Mouse (Mus musculus): ENCODE measurements at regions not wholly inside any gene's neighbourhood (a gene's known extent, or its start where the extent isn't known, plus 50 kb on each side); places are given as distances from the start of the nearest gene placed in this dataset.

GRCm38 (mm10) chr9:41834487-41835404, 289.4 kb downstream of the Sorl1 start:
- DNase-seq (ENCODE audit: low spot score in 2 of 2), result no peak

GRCm38 (mm10) chr9:41833408-41833807, 290.7 kb downstream of the Sorl1 start:
- DNase-seq (ENCODE audit: low spot score in 2 of 2), result no peak

DNA sequence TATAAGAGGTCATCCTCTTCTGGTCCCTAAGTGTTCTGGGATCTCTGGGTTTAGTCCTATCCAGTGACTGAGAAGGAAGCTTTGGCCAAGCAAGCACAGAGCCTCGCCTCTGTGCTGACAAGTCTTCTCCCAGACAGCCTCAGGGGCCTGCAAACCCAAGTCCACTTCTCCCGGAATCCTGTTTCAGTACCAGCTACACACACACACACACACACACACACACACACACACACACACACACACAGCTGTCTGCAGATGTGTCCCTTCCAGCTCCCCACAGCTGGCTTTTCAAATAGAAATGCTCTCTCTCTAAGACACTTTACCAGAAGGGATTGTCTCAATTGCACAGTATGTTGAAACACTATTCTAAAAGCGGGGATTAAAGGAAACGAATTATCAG, 296.7 kb downstream of the Sorl1 start:
- no peak for DNase-seq (ENCODE audit: low spot score in 2 of 2)

GRCm38 (mm10) chr9:41821401-41821800, 302.7 kb downstream of the Sorl1 start:
- no peak for DNase-seq (ENCODE audit: low spot score in 2 of 2)

DNA sequence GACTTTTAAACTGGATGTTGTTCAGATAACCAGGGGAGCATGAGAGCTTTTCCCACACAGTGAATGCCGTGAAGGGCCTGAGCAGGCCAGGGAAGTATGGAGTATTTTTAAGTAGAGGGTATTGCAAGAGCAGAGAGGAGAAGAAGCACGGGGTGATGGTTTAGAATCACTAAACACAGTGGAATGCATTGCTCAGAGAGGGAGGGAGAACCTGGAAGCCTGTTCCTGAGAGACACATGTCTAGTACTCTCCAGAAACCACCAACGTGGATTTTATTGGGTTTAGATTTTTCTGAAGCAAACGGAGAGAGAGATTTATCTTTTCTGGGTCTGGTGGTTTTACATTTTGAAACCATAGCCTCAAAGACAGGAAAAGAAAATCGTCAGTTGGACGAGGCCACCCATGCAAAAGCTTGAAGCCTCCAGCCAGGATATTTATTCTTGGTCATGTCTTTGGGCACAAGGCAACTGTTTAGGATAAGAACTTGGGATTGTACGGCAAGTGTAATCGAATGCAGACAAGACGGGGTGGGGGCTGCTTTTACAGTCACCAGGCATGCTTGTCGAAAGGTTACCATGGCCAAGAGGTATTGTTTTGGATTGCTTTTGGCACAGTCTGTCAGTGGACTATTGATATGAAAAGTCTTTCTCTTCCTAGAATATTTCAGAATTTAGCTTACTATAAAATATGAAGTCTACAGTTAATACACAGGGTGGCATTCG, 306.2 kb downstream of the Sorl1 start:
- no peak for DNase-seq (ENCODE audit: low spot score in 2 of 2)

DNA sequence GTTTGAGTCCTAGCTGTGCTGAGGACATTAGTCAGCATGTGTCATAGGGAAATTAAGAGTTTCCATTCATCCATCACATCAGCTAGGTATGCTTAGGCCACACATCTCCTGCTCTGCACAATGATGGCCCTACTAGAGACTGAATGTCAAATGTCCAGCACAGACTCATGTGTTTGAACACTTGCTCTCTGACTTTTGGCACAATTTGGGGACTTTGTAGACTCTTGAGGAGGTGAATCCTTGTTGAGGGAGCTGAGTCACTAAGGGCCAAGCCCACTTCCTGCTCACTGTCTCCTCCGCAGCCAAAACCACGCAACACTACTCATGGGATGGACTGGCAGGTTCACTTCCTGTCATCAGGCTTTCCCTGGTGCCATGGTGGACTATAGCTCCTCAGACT, 308.2 kb downstream of the Sorl1 start:
- DNase-seq (ENCODE audit: low spot score in 2 of 2), result no peak

DNA sequence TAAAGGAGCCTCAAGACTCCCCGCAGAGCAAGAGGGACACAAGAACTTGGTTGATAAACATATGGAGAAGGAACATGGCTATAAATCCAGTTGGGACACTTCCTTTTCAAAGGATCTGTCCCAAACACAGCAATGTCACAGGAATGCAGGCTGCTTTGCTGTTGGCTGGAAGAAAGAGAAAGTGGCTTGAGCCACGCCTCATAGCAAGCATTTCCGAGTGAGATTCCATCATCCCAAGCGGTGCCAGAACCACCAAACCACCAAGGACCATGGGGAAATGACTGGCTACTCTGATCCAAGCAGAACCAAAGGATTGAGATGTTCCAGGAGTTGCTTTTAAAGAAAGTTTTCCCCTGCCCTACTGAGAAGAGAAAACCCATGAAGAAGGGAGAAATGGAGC, 314.8 kb downstream of the Sorl1 start:
- no peak for DNase-seq (ENCODE audit: low spot score in 2 of 2)

- no peak for DNase-seq (ENCODE audit: low spot score in 2 of 2)
Observed at GRCm38 (mm10) chr9:41808791-41809190, 315.3 kb downstream of the Sorl1 start.

DNA sequence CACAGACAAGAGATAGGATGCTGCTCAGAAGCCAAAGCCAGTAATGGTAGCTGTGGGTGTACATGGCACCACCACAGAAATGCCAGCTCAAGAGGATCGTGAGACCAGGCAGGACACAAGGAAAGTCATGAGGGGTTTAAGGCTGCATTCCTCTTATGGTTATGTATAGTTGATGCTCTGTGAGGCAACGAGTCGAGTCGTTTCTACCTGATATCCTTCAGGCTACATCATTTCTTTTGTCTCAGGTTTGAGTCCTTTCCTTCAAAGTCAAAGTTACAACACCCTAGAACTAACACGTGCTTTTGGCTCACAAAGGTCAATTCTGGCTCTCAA, 317.8 kb downstream of the Sorl1 start:
- no peak for DNase-seq (ENCODE audit: low spot score in 2 of 2)

GRCm38 (mm10) chr9:41805491-41806288, 318.4 kb downstream of the Sorl1 start:
- no peak for DNase-seq (ENCODE audit: low spot score in 2 of 2)

GRCm38 (mm10) chr9:41804711-41805331, 319.3 kb downstream of the Sorl1 start:
- no peak for DNase-seq (ENCODE audit: low spot score in 2 of 2)

DNA sequence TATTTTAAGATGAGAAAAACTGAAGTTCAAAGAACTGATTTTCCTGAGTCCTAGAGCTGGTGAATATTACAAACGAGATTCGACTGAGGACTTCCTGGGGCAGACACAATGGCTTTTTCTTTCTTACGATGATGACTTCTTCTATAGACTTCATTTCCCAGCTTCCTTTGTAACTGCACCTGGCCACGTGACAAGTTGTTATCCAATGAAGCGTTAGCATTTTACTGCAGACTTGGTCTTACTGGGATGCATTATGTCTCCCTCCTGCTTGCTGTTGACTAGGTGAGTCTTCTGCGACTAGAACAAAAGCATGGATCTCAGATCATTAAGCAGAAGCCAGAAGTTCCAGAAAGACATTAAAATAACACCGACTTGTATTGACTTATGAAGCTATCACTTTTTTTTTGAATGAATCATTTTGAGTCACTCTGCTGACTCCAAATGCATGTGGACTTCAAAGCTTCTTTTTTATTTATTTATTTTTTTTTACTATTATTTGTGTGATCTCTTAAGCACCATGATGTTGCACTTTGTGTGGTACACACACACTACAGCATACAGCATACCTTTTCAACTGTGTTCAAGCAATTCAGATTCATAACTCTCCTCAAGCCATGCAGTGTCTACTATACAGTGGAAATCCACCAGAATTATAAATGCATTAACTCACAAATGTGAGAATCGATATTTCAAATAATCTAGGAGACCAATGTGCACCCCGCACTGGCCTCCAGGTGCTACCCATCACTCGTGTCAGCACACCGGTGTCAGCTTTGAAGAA, 320.2 kb downstream of the Sorl1 start:
- DNase-seq (ENCODE audit: low spot score in 2 of 2), result peak in 1 of 2 experiments; percentile 43

DNA sequence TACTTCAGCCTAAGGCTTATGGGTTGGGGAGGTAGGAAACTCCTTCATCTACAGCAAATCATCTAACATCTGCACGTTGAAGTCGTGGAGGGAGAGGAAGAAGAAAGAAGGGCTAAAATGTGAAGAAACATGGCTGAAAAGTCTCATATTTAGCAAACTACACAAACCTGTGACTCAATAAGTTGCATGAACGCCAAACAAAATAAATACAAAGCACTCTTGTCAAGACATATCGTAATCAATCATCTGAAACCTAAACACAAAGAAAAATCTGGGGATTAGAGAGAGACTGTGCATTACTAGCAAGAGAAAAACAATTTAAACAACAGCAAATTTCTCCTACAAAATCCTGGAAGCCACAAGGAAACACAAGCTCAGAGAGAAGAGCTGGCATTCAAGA, 322.7 kb downstream of the Sorl1 start:
- no peak for DNase-seq (ENCODE audit: low spot score in 2 of 2)

DNA sequence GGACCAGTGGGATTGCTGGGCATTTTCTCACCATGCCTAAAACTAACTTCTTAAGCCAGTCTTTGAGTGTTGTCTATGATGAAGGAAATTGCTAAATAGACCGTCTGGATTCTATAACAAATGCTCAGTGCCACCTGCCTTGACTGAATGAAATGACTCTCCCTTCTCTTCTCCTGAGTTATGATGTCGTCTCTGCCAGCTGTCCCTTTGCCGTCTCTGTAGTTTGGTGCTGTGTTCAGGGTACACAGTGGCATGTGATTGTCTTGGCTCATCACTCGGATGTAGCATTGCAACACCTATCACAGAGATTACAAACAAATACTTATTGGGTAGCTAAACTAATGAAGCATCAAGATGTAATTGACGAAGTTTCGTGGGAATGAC, 331.3 kb downstream of the Sorl1 start:
- DNase-seq (ENCODE audit: low spot score in 2 of 2), result no peak

GRCm38 (mm10) chr9:41792173-41792829, 331.8 kb downstream of the Sorl1 start:
- DNase-seq (ENCODE audit: low spot score in 2 of 2), result no peak

DNA sequence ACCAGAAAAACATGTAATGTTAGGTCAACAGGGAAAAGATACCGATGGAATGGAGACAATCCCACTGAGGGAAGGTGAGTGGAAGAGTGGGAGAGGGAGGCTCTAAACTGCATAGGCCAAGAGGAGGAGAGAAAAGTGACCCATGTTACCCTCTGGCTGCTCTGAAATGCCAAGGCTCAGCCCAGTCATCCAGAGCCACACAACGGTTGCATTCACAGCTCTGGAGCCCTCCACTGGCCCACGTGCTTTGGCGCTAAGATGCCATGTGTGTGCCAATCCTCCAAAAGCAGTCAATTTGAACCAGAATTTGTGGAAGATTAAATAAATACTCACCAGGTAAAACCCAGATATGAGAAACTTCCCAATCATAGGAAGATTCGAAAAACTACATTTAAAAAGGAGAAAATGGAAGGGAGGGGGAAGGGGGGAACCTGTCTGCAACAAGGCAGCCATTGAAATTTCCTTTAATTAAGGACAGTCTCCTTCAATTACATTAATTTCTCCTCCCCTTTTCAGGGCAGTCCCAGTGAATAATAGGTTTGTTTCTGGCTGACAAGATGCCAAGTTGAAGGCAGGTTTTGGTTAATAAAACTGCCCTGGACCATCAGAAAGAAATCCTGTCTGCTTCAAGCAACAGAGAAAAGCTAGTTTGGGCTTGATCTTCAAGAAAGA, 332.5 kb downstream of the Sorl1 start:
- peak; percentile 17 to 68 for DNase-seq (ENCODE audit: low spot score in 2 of 2)

DNA sequence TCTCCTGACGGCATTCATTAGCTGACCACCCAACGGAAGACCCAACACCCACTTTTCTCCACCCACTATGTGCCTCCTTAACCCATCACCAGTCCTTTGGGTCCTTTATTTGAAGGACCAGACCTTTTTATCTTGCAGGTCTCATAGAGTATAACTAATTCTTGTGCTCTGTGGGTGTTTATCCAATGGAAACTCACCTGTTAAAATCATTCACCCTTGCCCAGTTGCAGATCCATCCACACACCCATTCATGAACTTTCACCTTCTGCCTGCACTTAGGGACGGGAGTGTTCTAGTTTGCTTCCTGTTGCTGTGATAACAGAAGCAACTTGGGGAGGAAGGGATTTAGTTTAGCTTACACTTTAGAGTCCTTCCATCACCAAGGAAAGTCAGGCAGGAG, 339.0 kb downstream of the Sorl1 start:
- no peak for DNase-seq (ENCODE audit: low spot score in 2 of 2)

DNA sequence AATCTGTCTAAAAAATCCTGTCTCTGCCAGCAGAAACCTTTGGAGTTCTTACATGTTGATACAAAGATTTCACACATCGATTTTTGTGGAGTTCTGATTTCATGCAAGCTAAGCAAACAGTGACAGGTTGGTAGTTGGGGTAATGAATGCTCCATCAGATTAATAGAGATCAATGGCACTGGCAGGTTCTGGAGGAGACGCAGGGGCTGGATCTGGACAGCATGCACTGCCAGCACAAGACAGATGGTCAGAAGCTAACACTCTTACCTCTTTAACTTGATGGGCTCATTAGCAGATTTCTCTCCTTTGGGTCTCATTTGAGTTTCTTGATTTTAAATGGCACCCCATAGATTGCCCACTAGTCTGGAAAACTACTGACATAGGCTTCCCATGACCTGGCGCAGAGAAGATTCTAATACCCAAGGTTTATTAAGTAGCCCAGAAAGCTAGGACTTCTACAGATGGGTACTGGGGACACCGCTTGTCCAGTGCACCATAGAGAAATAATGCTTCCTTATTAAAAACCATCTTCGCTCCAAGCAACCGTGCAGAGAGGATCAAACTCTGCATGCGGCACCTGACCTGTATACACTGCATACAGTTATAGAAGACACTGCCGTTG, 351.7 kb downstream of the Sorl1 start:
- no peak for DNase-seq (ENCODE audit: low spot score in 2 of 2)

GRCm38 (mm10) chr9:41771276-41771675, 352.8 kb downstream of the Sorl1 start:
- DNase-seq (ENCODE audit: low spot score in 2 of 2), result no peak

All from layer of hippocampus, adult 18-20 months (tissue).